Mouse (Mus musculus) 3134 (cell line): ENCODE measurements at regions not wholly inside any gene's neighbourhood (a gene's known extent, or its start where the extent isn't known, plus 50 kb on each side); places are given as distances from the start of the nearest gene placed in this dataset.

Source experiments
- DNase-seq: peaks from one replicate; pipeline ENCODE4 v3.0.0-alpha.2; 2011; ENCODE audit warnings: low spot score; ENCODE audit not compliant: insufficient read length; ENCODE audit errors: extremely low read depth

DNA sequence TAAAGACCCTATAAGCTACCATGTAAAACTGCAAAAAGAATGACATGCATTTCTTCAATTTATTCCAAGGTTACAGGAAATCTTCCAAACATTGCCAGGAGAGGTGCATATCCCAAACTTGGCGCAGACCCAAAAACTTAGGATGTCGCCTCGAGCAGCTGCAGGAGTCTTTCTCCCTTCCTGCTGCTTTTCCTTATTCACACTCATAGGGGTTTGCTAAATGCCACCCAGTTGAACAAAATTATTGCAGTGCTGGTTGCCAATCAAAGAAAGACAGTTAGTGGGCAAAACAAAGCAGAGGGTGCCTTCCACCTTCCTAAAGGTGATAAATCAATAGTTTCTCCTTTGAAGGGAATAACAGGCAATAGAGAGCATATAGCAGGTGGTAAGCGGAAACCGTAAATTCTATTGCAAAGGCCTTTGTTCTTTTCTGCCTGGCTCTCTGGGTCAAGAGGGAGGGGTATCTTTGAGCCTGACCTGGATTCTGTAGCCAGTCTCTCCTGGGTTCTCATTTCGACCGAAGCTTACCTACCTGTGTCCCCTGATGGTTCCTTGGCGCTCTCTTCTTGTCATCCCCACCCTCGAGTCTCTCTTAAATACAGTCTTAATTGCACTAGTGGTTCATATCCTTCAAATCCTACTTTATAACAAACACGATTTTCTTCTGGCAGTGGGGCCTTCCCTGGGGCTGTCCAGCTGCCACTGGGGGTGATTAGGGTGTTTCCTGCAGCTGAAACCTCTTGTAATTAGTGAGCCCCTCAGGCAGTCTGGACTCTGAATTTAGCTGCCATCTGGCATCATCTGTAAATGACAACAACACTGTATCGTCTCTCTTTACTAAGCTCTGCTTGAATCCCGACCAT lies 334.5 kb upstream of the Klf12 start:
- DNase-seq: no peak

GRCm38 (mm10) chr14:100610017-100610760 lies 325.7 kb upstream of the Klf12 start:
- DNase-seq: no peak

DNA sequence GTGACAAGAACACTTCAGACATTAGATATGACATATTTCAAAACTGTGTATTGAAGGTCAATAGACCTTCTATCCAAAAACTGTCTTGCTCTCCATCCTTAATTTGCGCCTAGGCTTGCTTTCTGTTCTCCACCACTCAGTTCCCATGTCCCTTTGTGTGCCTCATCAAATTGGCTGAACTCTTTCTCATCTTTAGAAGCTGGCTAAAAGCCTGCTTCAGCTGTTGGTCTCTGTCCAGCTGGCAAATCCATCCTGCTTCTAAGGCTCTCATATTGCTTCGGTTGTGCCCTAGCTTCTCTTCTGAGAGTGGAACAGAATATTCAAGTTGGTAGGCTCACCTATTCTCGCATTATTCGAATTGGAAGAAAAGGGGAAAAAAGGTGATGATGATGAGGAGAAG lies 322.6 kb upstream of the Klf12 start:
- no peak for DNase-seq

GRCm38 (mm10) chr14:100600886-100601451 lies 316.5 kb upstream of the Klf12 start:
- DNase-seq: no peak

GRCm38 (mm10) chr14:100570026-100570425 lies 285.5 kb upstream of the Klf12 start:
- DNase-seq: no peak

GRCm38 (mm10) chr14:100561884-100562283 lies 277.4 kb upstream of the Klf12 start:
- no peak for DNase-seq

DNA sequence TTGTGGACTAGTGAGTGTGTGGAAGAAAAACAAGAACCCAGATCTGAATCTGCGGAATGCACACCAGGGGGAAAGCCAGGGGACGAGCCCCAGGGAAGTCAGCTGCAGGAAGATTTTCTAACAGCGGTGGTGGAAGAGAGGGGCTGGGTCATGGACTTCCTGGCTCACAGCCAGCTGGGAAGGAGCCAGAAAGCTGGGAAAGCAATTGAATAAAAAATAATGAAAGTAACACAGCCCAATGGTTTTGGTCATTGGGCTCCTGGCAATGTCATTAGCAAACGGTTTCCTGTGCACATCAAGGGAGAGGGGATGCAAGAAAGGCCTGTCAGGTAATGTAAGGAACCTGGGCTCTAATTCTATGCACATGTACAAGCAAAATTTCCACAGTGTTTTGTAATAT lies 273.9 kb upstream of the Klf12 start:
- DNase-seq: no peak

- no peak for DNase-seq
Measured at GRCm38 (mm10) chr14:100552466-100552865, 268.0 kb upstream of the Klf12 start.

GRCm38 (mm10) chr14:100550266-100550665 lies 265.8 kb upstream of the Klf12 start:
- no peak for DNase-seq

DNA sequence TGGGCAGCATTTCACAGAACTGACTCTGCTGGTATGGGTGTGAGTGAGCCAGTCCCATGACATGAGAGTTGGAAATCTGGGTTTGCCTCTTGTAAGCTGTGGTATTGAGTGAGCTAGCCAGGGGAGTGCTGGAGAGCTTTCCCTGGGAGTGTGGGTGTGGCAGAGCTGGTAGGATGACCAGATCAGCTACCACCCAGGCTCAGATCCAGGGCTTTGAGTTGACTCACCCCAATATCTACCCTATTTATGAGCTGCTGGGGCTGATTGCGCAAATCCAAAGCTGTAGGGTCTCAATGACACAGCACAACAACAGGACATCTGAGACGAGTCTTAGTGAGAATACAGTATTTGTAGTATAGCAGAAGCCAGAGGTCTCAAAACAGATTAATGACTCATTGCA lies 245.7 kb upstream of the Klf12 start:
- DNase-seq: no peak

GRCm38 (mm10) chr14:100529758-100530157 lies 245.3 kb upstream of the Klf12 start:
- DNase-seq: no peak

GRCm38 (mm10) chr14:100509396-100509795 lies 224.9 kb upstream of the Klf12 start:
- no peak for DNase-seq

- no peak for DNase-seq
Measured at GRCm38 (mm10) chr14:100508087-100508486, 223.6 kb upstream of the Klf12 start.

DNA sequence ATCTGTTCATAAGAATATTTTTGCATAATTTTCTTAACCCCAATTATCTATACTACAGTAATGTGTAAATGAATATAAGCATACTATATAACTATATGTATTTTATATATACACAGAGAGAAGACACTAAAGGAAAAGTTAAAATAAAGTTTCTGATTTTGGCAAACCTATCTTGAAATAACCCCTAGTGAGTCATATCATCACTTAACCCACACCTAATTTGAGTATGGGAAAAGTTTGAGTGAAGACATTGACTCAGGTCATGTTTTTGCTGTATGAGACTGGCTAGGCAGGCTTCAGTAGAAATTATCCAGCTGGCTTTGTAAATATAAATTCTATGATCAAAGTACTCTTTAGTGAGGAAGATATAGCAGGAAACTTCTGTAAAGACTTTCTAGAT lies 223.1 kb upstream of the Klf12 start:
- no peak for DNase-seq

GRCm38 (mm10) chr14:100488837-100489236 lies 204.4 kb upstream of the Klf12 start:
- no peak for DNase-seq

GRCm38 (mm10) chr14:100485489-100485888 lies 201.0 kb upstream of the Klf12 start:
- DNase-seq: no peak

- no peak for DNase-seq
Measured at GRCm38 (mm10) chr14:100484101-100484500, 199.6 kb upstream of the Klf12 start.

DNA sequence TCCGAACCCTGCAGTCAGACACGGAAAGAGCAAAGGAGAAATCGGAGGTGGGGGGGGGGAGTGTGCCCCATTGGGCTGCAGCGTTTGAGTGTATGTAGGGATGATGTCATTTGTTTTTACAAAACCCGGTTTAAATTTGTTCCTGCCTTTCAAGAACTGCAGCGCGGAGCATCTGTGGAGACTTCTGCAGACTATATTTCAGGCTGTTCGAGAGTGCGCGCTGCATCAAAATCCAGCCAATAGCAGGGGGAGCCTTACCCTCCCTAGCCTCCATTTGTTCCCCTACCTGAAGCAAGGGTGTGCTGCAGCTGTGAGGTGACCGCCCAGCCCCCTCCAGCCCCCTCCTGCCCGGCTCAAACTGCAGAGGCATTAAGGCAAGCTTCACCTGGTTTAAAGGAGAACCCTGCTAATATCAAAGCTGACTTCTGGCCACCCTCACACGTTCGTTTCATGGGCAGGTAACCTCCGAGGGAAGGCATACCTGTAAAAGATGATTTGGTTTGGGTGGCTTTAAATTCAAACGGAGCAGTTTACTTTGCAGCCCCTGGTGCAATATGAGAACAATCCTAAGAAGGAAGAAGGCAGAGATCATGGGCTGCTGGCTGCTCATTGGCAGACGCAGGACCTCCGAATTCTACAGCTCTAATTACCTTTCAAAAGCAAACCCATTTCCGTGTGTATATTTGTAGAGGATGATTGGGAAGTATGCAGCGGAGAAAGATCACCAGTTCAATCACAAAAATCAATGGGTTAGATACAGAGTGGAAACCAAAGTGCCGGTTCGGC lies 193.3 kb upstream of the Klf12 start:
- no peak for DNase-seq

- no peak for DNase-seq
Measured at GRCm38 (mm10) chr14:100468311-100468710, 183.8 kb upstream of the Klf12 start.

GRCm38 (mm10) chr14:100462321-100462720 lies 177.8 kb upstream of the Klf12 start:
- DNase-seq: no peak
